Mouse (Mus musculus) heart, postnatal 0 days (tissue): ENCODE data around the gene Cdkl3.

Source experiments
- CTCF ChIP-seq: IDR thresholded peaks from 2 replicates; pipeline ENCODE4 v1.5.1; 2016; ENCODE audit warnings: antibody characterized with exemption, control low read depth, low read depth
- EP300 ChIP-seq: IDR thresholded peaks from 2 replicates; pipeline ENCODE4 v1.6.1; 2016; ENCODE audit warnings: antibody characterized with exemption, low read depth

DNA sequence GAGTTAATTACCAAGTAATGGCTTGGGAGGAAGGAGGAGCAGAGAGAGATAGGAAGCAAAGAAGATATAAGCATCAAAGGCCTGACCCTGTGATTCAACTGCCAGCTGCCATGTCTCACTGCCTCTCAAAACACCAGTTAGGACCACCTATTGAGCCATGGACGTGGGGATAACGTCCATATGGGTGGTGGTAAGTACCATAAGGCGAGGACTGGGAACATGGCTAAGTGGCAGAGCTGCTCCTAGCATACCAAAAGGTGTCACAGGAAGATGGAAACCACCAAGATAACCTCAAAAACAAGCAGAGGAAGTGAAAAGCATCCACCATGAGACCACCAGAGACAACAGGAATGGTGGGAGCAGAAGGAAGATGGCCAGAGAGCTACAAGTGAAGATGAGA, 123.1 kb downstream of the Cdkl3 start:
- TF ChIP-seq CTCF (no peak), EP300 (no peak)
